Mouse (Mus musculus): Measurements from ENCODE around the gene Nrp1. TPM values are rescaled to one million over a fixed set of nuclear protein-coding genes. Genes with fewer than 3 reads are reported as not detected.

The Nrp1 gene
- 72.7 and 82.2 TPM in 2 replicates for polyA plus RNA-seq (2014; fragmentation: Nextera tagmentation; extraction: Ambion mirVana)

DNA sequence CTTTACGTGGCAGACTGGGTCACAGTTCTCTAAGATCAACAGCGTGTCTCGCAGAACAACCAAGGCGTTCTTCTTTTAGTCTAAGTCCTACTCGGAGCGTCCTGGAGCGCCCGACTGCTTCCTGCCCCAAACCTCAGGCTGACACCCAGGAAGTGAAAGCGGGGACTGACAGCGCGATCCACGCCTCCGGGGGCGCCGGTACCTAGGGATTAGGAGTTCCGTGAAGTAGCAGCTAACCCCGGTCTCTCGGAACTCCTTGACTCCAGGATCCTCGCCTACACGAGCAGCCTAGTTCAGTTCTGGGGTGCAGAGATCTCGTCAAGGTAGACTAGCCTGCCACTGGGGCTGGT lies at the start of gene Nrp1:
Gene Nrp1, plus strand, starts transcription at position 199 of the 350 bp plus-strand sequence.
- WGBS = under 1% methylated on average over 21 of the region's 21 CpGs
- ATAC-seq (ENCODE audit: low FRiP score) = peak; percentile 29; the same call in 1 of the 2 replicates
- H3K27ac ChIP-seq = peak within 1 kb of the TSS; percentile 89
- no peak for DNase-seq (ENCODE audit: low spot score)
- no peaks in the 10 kb centered on the region for H3K36me3 ChIP-seq (replicated peaks; ENCODE audit: control insufficient read depth, insufficient read depth)
- H3K9ac ChIP-seq = peak within 1 kb of the TSS; percentile 88
- H3K27me3 ChIP-seq (ENCODE audit: control insufficient read depth, insufficient read depth, low read length) = 0 out of 2 replicates have a peak, but pooled peaks cover 3% of the 10 kb centered on the region
- peak within 1 kb of the TSS; percentile 99 for H3K4me2 ChIP-seq (replicated peaks)
- peak within 1 kb of the TSS; percentile 60 for H3K4me3 ChIP-seq (replicated peaks; ENCODE audit: low read length)
- peaks cover 24% of the 10 kb centered on the region; the same call in 1 of the 2 replicates for H3K4me1 ChIP-seq (replicated peaks; ENCODE audit: control insufficient read depth, insufficient read depth, low read length)
- H3K9me3 ChIP-seq (ENCODE audit: control insufficient read depth, low read length) = no peaks in the 10 kb centered on the region

DNA sequence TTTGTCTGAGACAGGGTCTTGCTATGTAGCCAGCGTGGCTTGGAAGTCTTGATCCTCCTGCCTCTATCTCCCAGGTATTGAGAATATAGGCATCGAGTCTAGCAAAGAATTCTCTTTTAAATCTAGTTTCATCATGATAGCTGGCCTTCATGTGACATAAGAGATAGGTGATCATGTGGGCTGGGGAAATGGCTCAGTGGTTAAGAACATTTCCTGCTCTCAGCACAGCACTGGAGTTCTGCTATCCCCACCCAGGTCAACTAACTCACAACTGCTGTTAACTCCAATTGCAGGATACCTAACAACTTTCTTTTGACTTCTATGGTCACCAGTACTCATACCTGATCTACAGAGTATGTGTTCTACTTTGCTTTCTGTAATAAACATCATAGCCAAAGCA lies 37.6 kb upstream of the Nrp1 start:
- Histone ChIP-seq H3K9me3 (ENCODE audit: control insufficient read depth, low read length) (no peaks in the 10 kb centered on the region), H3K4me3 (replicated peaks; ENCODE audit: low read length) (no peak overlapping the region), H3K27ac (no peak overlapping the region), H3K4me1 (replicated peaks; ENCODE audit: control insufficient read depth, insufficient read depth, low read length) (no peaks in the 10 kb centered on the region), H3K4me2 (replicated peaks) (no peak overlapping the region), H3K36me3 (replicated peaks; ENCODE audit: control insufficient read depth, insufficient read depth) (no peaks in the 10 kb centered on the region), H3K9ac (no peak overlapping the region), H3K27me3 (ENCODE audit: control insufficient read depth, insufficient read depth, low read length) (no peaks in the 10 kb centered on the region)
- DNase-seq (ENCODE audit: low spot score) (no peak), ATAC-seq (ENCODE audit: low FRiP score) (no peak)
- 89% methylated on average over 2 of the region's 2 CpGs for WGBS

- Histone ChIP-seq H3K4me3 (replicated peaks; ENCODE audit: low read length) (no peak overlapping the region), H3K27ac (no peak overlapping the region), H3K9ac (no peak overlapping the region), H3K27me3 (ENCODE audit: control insufficient read depth, insufficient read depth, low read length) (no peaks in the 10 kb centered on the region), H3K36me3 (replicated peaks; ENCODE audit: control insufficient read depth, insufficient read depth) (no peaks in the 10 kb centered on the region), H3K4me1 (replicated peaks; ENCODE audit: control insufficient read depth, insufficient read depth, low read length) (no peaks in the 10 kb centered on the region), H3K4me2 (replicated peaks) (no peak overlapping the region), H3K9me3 (ENCODE audit: control insufficient read depth, low read length) (no peaks in the 10 kb centered on the region)
- ATAC-seq (ENCODE audit: low FRiP score) = no peak
- DNase-seq (ENCODE audit: low spot score) = no peak
- 94% methylated on average over 1 of the region's 1 CpGs for WGBS
Measured at GRCm38 (mm10) chr8:128327281-128327680, 31.1 kb upstream of the Nrp1 start.

DNA sequence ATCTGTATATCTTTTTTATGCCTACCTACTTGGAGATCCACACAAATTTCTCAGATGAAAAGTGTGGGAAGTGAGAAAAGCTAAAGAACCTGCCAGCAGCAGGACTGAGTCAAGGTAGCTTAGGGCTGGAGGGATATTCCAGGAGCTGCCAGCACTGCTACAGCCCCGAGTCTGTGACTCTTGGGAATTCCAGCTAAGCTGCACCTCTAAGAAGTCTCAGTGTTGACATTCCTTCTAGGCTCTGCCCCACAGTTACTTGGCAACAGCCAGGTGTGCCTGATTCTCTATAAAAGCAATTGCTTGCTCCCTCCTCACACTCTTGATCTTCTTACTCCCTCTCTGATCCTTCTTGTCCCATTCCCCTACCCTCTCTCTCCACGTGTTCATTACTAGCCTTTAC lies 30.5 kb upstream of the Nrp1 start:
- Histone ChIP-seq H3K9me3 (ENCODE audit: control insufficient read depth, low read length) (no peaks in the 10 kb centered on the region), H3K4me3 (replicated peaks; ENCODE audit: low read length) (no peak overlapping the region), H3K9ac (no peak overlapping the region), H3K36me3 (replicated peaks; ENCODE audit: control insufficient read depth, insufficient read depth) (no peaks in the 10 kb centered on the region), H3K27ac (no peak overlapping the region), H3K27me3 (ENCODE audit: control insufficient read depth, insufficient read depth, low read length) (no peaks in the 10 kb centered on the region), H3K4me2 (replicated peaks) (no peak overlapping the region), H3K4me1 (replicated peaks; ENCODE audit: control insufficient read depth, insufficient read depth, low read length) (no peaks in the 10 kb centered on the region)
- no peak for DNase-seq (ENCODE audit: low spot score)
- ATAC-seq (ENCODE audit: low FRiP score) = no peak
- 34% methylated on average over 2 of the region's 2 CpGs for WGBS

- no peak overlapping the region for H3K9ac ChIP-seq
- no peaks in the 10 kb centered on the region for H3K4me1 ChIP-seq (replicated peaks; ENCODE audit: control insufficient read depth, insufficient read depth, low read length)
- no peaks in the 10 kb centered on the region for H3K27me3 ChIP-seq (ENCODE audit: control insufficient read depth, insufficient read depth, low read length)
- H3K4me3 ChIP-seq (replicated peaks; ENCODE audit: low read length) = no peak overlapping the region
- no peak for ATAC-seq (ENCODE audit: low FRiP score)
- no peaks in the 10 kb centered on the region for H3K36me3 ChIP-seq (replicated peaks; ENCODE audit: control insufficient read depth, insufficient read depth)
- no peak for DNase-seq (ENCODE audit: low spot score)
- no peak overlapping the region for H3K4me2 ChIP-seq (replicated peaks)
- H3K9me3 ChIP-seq (ENCODE audit: control insufficient read depth, low read length) = no peaks in the 10 kb centered on the region
- H3K27ac ChIP-seq = no peak overlapping the region
- WGBS = 94% methylated on average over 3 of the region's 3 CpGs
Measured at GRCm38 (mm10) chr8:128329502-128329901, 28.9 kb upstream of the Nrp1 start.

DNA sequence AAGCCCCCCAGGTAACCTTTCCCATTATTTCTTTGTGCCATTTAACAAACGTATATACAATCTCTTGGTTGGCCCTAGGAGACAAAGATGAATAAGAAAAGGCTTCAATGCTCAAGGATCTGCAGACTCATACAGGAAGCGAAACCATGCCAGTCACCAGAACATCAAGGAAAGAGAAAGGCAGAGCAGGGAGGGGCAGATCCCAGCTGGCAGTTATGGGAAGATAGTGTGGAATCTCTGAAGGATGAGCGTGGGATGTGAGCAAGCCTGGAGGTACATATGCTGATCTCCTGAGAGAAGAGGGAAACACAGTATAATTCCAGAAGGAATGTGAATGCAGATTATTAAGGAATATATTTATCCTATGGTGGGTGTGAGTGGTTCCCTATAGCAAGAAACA lies 22.4 kb upstream of the Nrp1 start:
- Histone ChIP-seq H3K9me3 (ENCODE audit: control insufficient read depth, low read length) (no peaks in the 10 kb centered on the region), H3K36me3 (replicated peaks; ENCODE audit: control insufficient read depth, insufficient read depth) (no peaks in the 10 kb centered on the region), H3K4me1 (replicated peaks; ENCODE audit: control insufficient read depth, insufficient read depth, low read length) (no peaks in the 10 kb centered on the region), H3K4me3 (replicated peaks; ENCODE audit: low read length) (no peak overlapping the region), H3K27me3 (ENCODE audit: control insufficient read depth, insufficient read depth, low read length) (no peaks in the 10 kb centered on the region), H3K4me2 (replicated peaks) (no peak overlapping the region), H3K27ac (no peak overlapping the region), H3K9ac (no peak overlapping the region)
- DNase-seq (ENCODE audit: low spot score) = no peak
- 89% methylated on average over 3 of the region's 3 CpGs for WGBS
- no peak for ATAC-seq (ENCODE audit: low FRiP score)

GRCm38 (mm10) chr8:128338951-128339350 lies 19.5 kb upstream of the Nrp1 start:
- no peak for ATAC-seq (ENCODE audit: low FRiP score)
- Histone ChIP-seq H3K4me3 (replicated peaks; ENCODE audit: low read length) (no peak overlapping the region), H3K4me2 (replicated peaks) (no peak overlapping the region), H3K27ac (no peak overlapping the region), H3K9ac (no peak overlapping the region), H3K9me3 (ENCODE audit: control insufficient read depth, low read length) (no peaks in the 10 kb centered on the region), H3K36me3 (replicated peaks; ENCODE audit: control insufficient read depth, insufficient read depth) (no peaks in the 10 kb centered on the region), H3K27me3 (ENCODE audit: control insufficient read depth, insufficient read depth, low read length) (no peaks in the 10 kb centered on the region), H3K4me1 (replicated peaks; ENCODE audit: control insufficient read depth, insufficient read depth, low read length) (no peaks in the 10 kb centered on the region)
- DNase-seq (ENCODE audit: low spot score) = no peak

GRCm38 (mm10) chr8:128339521-128339920 lies 18.9 kb upstream of the Nrp1 start:
- ATAC-seq (ENCODE audit: low FRiP score) = no peak
- Histone ChIP-seq H3K4me2 (replicated peaks) (no peak overlapping the region), H3K9ac (no peak overlapping the region), H3K27ac (no peak overlapping the region), H3K27me3 (ENCODE audit: control insufficient read depth, insufficient read depth, low read length) (no peaks in the 10 kb centered on the region), H3K4me1 (replicated peaks; ENCODE audit: control insufficient read depth, insufficient read depth, low read length) (no peaks in the 10 kb centered on the region), H3K36me3 (replicated peaks; ENCODE audit: control insufficient read depth, insufficient read depth) (no peaks in the 10 kb centered on the region), H3K4me3 (replicated peaks; ENCODE audit: low read length) (no peak overlapping the region), H3K9me3 (ENCODE audit: control insufficient read depth, low read length) (no peaks in the 10 kb centered on the region)
- 92% methylated on average over 3 of the region's 3 CpGs for WGBS
- DNase-seq (ENCODE audit: low spot score) = no peak

DNA sequence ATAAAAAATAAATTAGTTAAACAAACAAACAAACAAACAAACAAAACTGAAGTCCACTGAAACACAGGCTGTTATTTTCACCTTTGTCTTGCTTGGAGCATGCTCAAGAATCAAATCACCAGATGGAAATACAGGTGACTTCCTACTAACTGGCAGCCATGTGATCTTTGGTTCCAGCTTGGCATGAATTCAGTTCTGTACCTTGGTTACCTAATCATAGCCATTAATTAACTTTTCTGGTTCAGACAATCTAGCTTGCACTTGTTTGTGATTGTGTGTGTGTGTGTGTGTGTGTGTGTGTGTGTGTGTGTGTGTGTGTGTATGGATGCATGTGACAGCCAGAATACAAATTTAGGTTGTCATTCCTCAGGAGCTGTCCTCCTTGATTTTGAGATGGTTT lies 8.0 kb upstream of the Nrp1 start:
- Histone ChIP-seq H3K36me3 (replicated peaks; ENCODE audit: control insufficient read depth, insufficient read depth) (no peaks in the 10 kb centered on the region), H3K27me3 (ENCODE audit: control insufficient read depth, insufficient read depth, low read length) (no peaks in the 10 kb centered on the region), H3K4me1 (replicated peaks; ENCODE audit: control insufficient read depth, insufficient read depth, low read length) (no peaks in the 10 kb centered on the region), H3K4me3 (replicated peaks; ENCODE audit: low read length) (no peak overlapping the region), H3K9ac (no peak overlapping the region), H3K4me2 (replicated peaks) (no peak overlapping the region), H3K27ac (no peak overlapping the region), H3K9me3 (ENCODE audit: control insufficient read depth, low read length) (no peaks in the 10 kb centered on the region)
- no peak for DNase-seq (ENCODE audit: low spot score)
- no peak for ATAC-seq (ENCODE audit: low FRiP score)

DNA sequence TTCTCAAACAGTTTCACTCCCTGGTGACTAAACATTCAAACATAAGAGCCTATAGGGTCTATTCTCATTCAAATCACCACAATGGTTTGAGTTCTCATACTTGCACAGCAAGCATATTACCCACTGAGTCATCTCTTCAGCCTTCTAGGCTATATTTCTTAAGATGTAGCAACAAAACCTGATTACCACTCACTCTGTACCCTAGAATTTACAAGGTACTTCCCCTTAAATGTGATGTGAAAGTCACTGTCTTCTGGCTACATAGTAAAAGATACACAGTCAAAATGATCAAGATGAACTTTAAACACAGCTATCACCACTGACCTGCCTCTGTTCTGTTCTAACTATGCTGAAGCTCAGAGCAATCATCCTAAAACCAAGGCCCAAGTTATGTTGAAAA lies 7.2 kb upstream of the Nrp1 start:
- Histone ChIP-seq H3K4me1 (replicated peaks; ENCODE audit: control insufficient read depth, insufficient read depth, low read length) (no peaks in the 10 kb centered on the region), H3K36me3 (replicated peaks; ENCODE audit: control insufficient read depth, insufficient read depth) (no peaks in the 10 kb centered on the region), H3K9ac (no peak overlapping the region), H3K27ac (no peak overlapping the region), H3K9me3 (ENCODE audit: control insufficient read depth, low read length) (no peaks in the 10 kb centered on the region), H3K4me2 (replicated peaks) (no peak overlapping the region), H3K4me3 (replicated peaks; ENCODE audit: low read length) (no peak overlapping the region), H3K27me3 (ENCODE audit: control insufficient read depth, insufficient read depth, low read length) (0 out of 2 replicates have a peak, but pooled peaks cover 3% of the 10 kb centered on the region)
- ATAC-seq (ENCODE audit: low FRiP score) (no peak), DNase-seq (ENCODE audit: low spot score) (no peak)

All from hindbrain, embryonic 14.5 days (tissue).